Mouse (Mus musculus): ENCODE measurements around the gene Xrcc4.

The Xrcc4 gene

GRCm38 (mm10) chr13:89739696-89740242 lies 349.6 kb downstream of the Xrcc4 start:
- no peak for DNase-seq (ENCODE audit: low read depth)

- DNase-seq (ENCODE audit: low read depth): peak; percentile 68
Observed at GRCm38 (mm10) chr13:89738776-89739695, 350.4 kb downstream of the Xrcc4 start.

GRCm38 (mm10) chr13:89738275-89738674 lies 351.1 kb downstream of the Xrcc4 start:
- peak; percentile 6 for DNase-seq (ENCODE audit: low read depth)

GRCm38 (mm10) chr13:89735111-89735510 lies 354.3 kb downstream of the Xrcc4 start:
- no peak for DNase-seq (ENCODE audit: low read depth)

DNA sequence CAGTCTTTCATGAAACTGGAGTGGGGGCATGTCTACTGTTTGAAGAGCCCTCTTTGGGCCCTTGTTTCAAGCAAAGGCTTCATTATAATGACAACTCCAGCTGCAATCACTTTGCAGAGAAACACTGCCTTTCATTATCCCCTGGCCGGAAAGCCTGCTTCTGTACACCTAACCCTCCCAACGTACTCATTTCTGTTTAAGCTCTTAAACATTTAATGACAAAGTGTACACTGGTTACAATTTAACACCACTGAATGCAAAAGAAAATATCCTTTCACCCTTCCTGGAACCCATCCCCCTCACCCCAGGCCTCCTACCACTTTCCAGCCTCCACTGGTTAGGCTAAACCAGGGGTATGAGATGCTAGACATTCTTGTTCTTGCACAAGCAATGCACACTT lies 362.9 kb downstream of the Xrcc4 start:
- no peak for DNase-seq (ENCODE audit: low read depth)
